ENCODE assay signal across 9 mouse cellular contexts in genomic region chr1:39006830-39007829, GRCm38 (mm10). TPM values are rescaled to one million over a fixed set of nuclear protein-coding genes. Genes with fewer than 3 reads are reported as not detected.
DNase-seq lines count a peak whose midpoint lies in the region; TF ChIP-seq lines count a peak whose summit lies in the region.
"Had no signal": no experiment of that assay in that cellular context is flagged by ENCODE, and none has a peak within 500 bp of the region (broad histone marks: within the 10 kb centered on the region; RNA-seq: fewer than 3 reads in every experiment).

No protein-coding gene starts in this region.

- intact Hi-C loops in heart, postnatal 36 days (cut with DNase I), result no loop called here

- no peak overlapping the region for H3K27ac ChIP-seq in testis, adult 2 months (ENCODE audit: control insufficient read depth, insufficient read depth, low read depth, low read length)

- peak; percentile 12 to 26 for DNase-seq in heart, adult 18-20 months
- no peak for DNase-seq in heart, postnatal 36 days
- no peak for DNase-seq in testis, postnatal 14 days (ENCODE audit: low spot score)
- peak; percentile 20 for DNase-seq in induced T-regulatory cell, adult 2 months (ENCODE audit: low read depth)
- no peak for DNase-seq in cerebellum, adult 9-10 months
- DNase-seq in cerebellum, adult 11 months, result no peak
- no peak for DNase-seq in layer of hippocampus, adult 11-12 months (ENCODE audit: low spot score)
- DNase-seq: lung, postnatal 10 days had no signal

- no peak for TF ChIP-seq POLR2A in testis, adult 2 months (IDR thresholded peaks at IDR 0.05; ENCODE audit: control insufficient read depth, low read depth, low read length)

- TF ChIP-seq CTCF in testis, adult 2 months (IDR thresholded peaks at IDR 0.05; ENCODE audit: control insufficient read depth, insufficient read depth, insufficient replicate concordance, low read depth, low read length), result no peak

- H3K36me3 ChIP-seq in testis, adult 2 months (ENCODE audit: control insufficient read depth, insufficient read depth, low read length), result no peaks in the 10 kb centered on the region

- no peaks in the 10 kb centered on the region for H3K27me3 ChIP-seq in testis, adult 2 months (ENCODE audit: control insufficient read depth, insufficient read depth, low read length)

- no peaks in the 10 kb centered on the region for H3K4me1 ChIP-seq in testis, adult 2 months (ENCODE audit: control insufficient read depth, insufficient read depth, low read length)

- peak overlapping the region; percentile 63 for H3K4me3 ChIP-seq in testis, adult 2 months (ENCODE audit: control insufficient read depth, low read depth, low read length)

RNA-seq across cellular contexts. Expression of gene Pdcl3, which starts 21.7 kb away (rescaled TPM):
- 10 to 100 TPM; 69.7 to 80.5 TPM for total RNA-seq in heart, adult 18-20 months (2021)
- total RNA-seq in heart, postnatal 36 days (2021), result 10 to 100 TPM; 76.2 to 77.3 TPM
- 6.6 and 8.1 TPM in 2 replicates for polyA plus RNA-seq in testis, adult 2 months (2012; rRNA removed)

Comparison
In these comparisons a context has a peak if more than half of its experiments do, and no peak if none do; other contexts are left out.
1. DNase-seq: peak in heart, adult 18-20 months (2 of 2) and induced T-regulatory cell, adult 2 months (single experiment); none in heart, postnatal 36 days (0 of 2), testis, postnatal 14 days (single experiment), cerebellum, adult 9-10 months (single experiment), cerebellum, adult 11 months (single experiment) and layer of hippocampus, adult 11-12 months (single experiment).